Mouse (Mus musculus) lung, adult 2 months (tissue): Measurements from ENCODE around the gene Prm3. TPM values are rescaled to one million over a fixed set of nuclear protein-coding genes. Genes with fewer than 3 reads are reported as not detected.

Experiments
- DNase-seq: peaks from one replicate; pipeline ENCODE4 v3.0.0; 2022
- H3K4me1 ChIP-seq: fragments of 200-500 bp; 2 replicates; pipeline ENCODE4 v1.6.1; 2011; ENCODE audit warnings: low read length; ENCODE audit not compliant: control insufficient read depth, insufficient read depth
- H3K4me3 ChIP-seq: fragments of 200-500 bp; replicated peaks from 2 replicates; pipeline ENCODE3; 2011; ENCODE audit warnings: low read depth, mild to moderate bottlenecking, control low read depth, low read length; ENCODE audit errors: extremely low read depth
- CTCF ChIP-seq: fragments of 200-500 bp; IDR thresholded peaks from 2 replicates; pipeline ENCODE4 v1.5.1; 2011; ENCODE audit warnings: mild to moderate bottlenecking, low read length, control low read depth; ENCODE audit not compliant: insufficient read depth
- POLR2A ChIP-seq: fragments of 200-500 bp; IDR thresholded peaks from 2 replicates; pipeline ENCODE4 v1.6.1; 2011; ENCODE audit warnings: low read depth, mild to moderate bottlenecking, control low read depth, low read length, borderline replicate concordance; ENCODE audit errors: extremely low read depth
- WGBS: fragments of 180-500 bp; shearing (Covaris S2); methylation state at CpG from one replicate; pipeline ENCODE4 v1.1.7; 2018; 5-methylcytosine and 5-hydroxymethylcytosine counted together
- polyA plus RNA-seq: library from polyadenylated mRNA; depleted of rRNA; stranded (reverse); fragments of >200 nt; gene quantifications from 2 replicates; pipeline ENCODE4 v1.2.3, GENCODE M21; 2012

Gene Prm3
- polyA plus RNA-seq, 1 experiment, result not detected

- H3K4me3 ChIP-seq, result no peak overlapping the region
- H3K4me1 ChIP-seq, result no peaks in the 10 kb centered on the region
- TF ChIP-seq POLR2A, result no peak
- TF ChIP-seq CTCF, result no peak
- no peak for DNase-seq
- WGBS, result 88% methylated on average over 9 of the region's 9 CpGs
Observed at GRCm38 (mm10) chr16:10827269-10827668, 36.6 kb upstream of the Prm3 start.

- no peak for DNase-seq
- Histone ChIP-seq H3K4me3 (no peak overlapping the region), H3K4me1 (no peaks in the 10 kb centered on the region)
- whole genome bisulfite sequencing, result 84% methylated on average over 4 of the region's 4 CpGs
- TF ChIP-seq CTCF (no peak), POLR2A (no peak)
Observed at GRCm38 (mm10) chr16:10825840-10826239, 35.1 kb upstream of the Prm3 start.

DNA sequence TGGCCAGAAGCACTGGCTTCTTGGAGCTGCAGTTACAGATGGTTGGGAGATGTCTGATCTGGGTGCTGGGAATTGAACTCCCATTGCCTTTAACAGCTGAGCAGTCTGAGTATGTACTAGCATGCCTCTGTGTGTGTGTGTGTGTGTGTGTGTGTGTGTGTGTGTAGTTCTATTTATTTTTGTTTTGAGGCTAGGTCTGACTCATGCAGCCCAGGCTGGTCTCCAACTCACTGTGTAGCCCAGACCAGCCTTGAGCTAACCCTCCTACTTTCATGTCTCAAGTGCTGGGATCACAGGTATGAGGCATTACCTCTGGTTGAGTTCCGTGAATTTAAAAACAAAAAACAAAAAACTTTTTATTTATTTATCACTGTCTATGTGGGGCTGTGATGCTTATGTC is 33.8 kb upstream of the Prm3 start:
- no peak for TF ChIP-seq POLR2A
- TF ChIP-seq CTCF, result no peak
- no peak for DNase-seq
- no peak overlapping the region for H3K4me3 ChIP-seq
- no peaks in the 10 kb centered on the region for H3K4me1 ChIP-seq
- 79% methylated on average over 1 of the region's 1 CpGs for WGBS

- no peak for DNase-seq
- WGBS, result 80% methylated on average over 4 of the region's 4 CpGs
- Histone ChIP-seq H3K4me3 (no peak overlapping the region), H3K4me1 (no peaks in the 10 kb centered on the region)
- TF ChIP-seq CTCF, result no peak
- TF ChIP-seq POLR2A, result no peak
Observed at GRCm38 (mm10) chr16:10821387-10821786, 30.7 kb upstream of the Prm3 start.

DNA sequence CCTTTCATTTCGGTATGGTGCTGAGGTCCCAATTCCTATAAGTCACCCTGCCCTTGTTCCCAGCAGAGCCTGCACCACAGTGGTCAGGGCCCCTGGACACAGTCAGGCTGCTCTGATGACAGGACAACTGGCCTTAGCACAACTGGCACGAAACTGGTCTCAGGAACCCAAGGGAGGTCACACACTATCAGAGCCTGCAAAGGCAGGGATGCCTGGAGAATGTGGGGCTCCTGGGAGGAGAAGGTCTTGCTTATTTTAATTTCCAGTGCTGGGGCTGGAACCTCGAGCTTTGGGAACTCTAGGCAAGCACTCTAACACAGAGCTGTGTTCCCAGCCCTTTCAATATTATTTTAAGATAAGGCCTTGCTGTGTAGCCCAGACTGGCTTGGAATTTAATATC is 29.3 kb upstream of the Prm3 start:
- TF ChIP-seq POLR2A, result no peak
- no peak for TF ChIP-seq CTCF
- no peak for DNase-seq
- H3K4me3 ChIP-seq, result no peak overlapping the region
- no peaks in the 10 kb centered on the region for H3K4me1 ChIP-seq
- WGBS, result 69% methylated on average over 3 of the region's 3 CpGs

DNA sequence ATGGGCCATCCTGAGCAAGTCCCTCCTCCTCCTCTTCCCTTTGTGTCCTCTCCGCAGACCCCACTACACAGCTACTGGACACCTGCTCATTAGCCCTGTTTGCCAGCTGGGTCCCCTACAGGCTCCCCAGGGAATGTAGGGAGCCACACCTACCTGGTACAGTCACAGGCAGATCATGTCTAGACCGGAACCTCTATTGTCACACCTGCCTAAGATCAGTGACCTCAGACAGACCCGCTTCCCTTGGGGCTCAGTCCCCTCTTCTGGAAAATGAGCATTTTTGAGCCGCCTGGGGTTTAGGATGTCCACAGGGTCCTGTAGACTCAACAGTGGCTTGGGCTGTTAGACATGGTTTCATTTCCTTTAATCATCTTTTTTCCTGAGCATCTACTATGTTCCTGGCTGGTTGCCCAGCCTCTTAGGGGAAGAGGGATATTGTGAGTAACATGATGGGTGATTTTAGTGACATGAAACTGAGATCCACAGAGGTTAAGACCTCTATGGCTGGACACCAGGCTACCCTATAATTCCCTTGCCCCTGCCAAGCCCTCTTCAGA is 27.9 kb upstream of the Prm3 start:
- 75% methylated on average over 4 of the region's 4 CpGs for WGBS
- H3K4me1 ChIP-seq, result 0 out of 2 replicates have a peak, but pooled peaks cover 2% of the 10 kb centered on the region
- H3K4me3 ChIP-seq, result no peak overlapping the region
- TF ChIP-seq POLR2A (no peak), CTCF (no peak)
- no peak for DNase-seq

DNA sequence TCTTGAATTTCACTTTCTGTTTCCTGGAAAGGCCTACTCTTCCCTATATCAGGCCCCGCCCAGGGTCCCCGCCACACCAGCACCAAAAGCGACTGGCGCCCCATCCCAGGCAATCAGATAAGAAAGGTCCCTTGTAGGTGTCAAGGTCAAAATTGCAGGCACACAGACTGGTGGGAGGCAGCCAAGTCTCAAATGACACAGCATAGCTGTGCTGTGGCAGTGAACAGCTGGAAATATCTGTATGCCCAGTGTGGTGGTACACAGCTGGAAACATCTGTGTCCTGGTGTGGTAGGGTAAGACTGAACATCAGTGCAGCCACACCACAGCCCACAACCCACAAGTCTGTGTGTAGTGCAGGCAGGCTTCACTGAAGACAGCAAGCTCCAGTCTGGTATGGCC is 24.1 kb upstream of the Prm3 start:
- no peak for DNase-seq
- TF ChIP-seq POLR2A (no peak), CTCF (no peak)
- WGBS, result 58% methylated on average over 4 of the region's 4 CpGs
- H3K4me1 ChIP-seq, result 0 out of 2 replicates have a peak, but pooled peaks cover 2% of the 10 kb centered on the region
- no peak overlapping the region for H3K4me3 ChIP-seq

DNA sequence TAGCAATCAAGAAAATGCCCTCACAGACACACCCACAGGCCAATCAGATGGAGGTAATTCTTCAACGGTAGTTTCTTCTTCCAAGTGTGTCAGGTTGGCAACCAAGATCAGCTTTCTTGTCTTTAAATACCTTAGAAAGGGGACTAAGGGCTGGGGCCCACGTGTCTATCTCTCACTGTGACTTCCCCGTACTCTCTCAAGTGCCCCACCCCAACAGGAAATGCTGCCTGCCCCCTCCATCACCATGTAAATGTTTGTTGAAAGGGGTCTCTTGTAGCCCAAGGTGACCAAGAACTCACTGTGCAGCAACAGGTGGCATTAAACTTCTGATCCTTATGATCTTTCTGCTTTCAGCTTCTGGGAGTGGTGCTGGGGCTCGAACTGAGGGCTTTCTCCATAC is 23.0 kb upstream of the Prm3 start:
- H3K4me1 ChIP-seq, result 0 out of 2 replicates have a peak, but pooled peaks cover 2% of the 10 kb centered on the region
- DNase-seq, result no peak

GRCm38 (mm10) chr16:10812865-10813371 is 22.2 kb upstream of the Prm3 start, which contains the start of gene Gm11172:
Gm11172 (plus strand) TSS chr16:10812915.
- DNase-seq, result no peak
- Histone ChIP-seq H3K4me3 (no peak within 1 kb of the TSS), H3K4me1 (0 out of 2 replicates have a peak, but pooled peaks cover 2% of the 10 kb centered on the region)
- WGBS, result 80% methylated on average over 2 of the region's 2 CpGs
- TF ChIP-seq POLR2A (no peak), CTCF (no peak)

More for the DNA sequence above, 23.0 kb upstream of the Prm3 start:
- WGBS, result 76% methylated on average over 4 of the region's 4 CpGs
- no peak for TF ChIP-seq CTCF
- no peak for TF ChIP-seq POLR2A
- no peak overlapping the region for H3K4me3 ChIP-seq

DNA sequence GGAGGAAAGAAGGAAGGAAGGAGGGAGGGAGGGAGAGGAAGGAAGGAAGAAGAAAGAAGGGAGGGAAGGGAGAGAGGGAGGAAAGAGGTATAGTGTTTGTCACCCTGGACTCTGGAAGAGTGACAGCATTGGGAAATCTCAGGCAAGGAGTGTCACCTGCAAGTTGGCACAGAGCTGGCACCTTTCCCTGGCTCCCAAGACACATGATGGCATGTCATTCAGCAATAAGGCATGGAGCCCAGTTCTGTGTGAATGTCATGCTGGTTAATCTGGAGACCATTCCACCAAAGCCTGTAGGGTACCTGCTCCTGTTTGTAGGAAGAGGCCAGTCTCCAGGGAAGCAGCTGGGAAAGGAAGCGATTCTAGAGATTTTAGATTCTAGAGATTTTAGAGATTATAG is 19.7 kb upstream of the Prm3 start:
- no peak for DNase-seq
- TF ChIP-seq POLR2A (no peak), CTCF (no peak)
- Histone ChIP-seq H3K4me3 (no peak overlapping the region), H3K4me1 (0 out of 2 replicates have a peak, but pooled peaks cover 2% of the 10 kb centered on the region)
- WGBS, result 84% methylated on average over 1 of the region's 1 CpGs
